Mouse (Mus musculus): ENCODE measurements at regions not wholly inside any gene's neighbourhood (a gene's known extent, or its start where the extent isn't known, plus 50 kb on each side); places are given as distances from the start of the nearest gene placed in this dataset.

- no peak overlapping the region for H3K9ac ChIP-seq (ENCODE audit: control insufficient read depth, low read depth, low read length, poor library complexity, severe bottlenecking)
- no peaks in the 10 kb centered on the region for H3K4me1 ChIP-seq (ENCODE audit: control insufficient read depth in 1 of 2, insufficient read depth in 2 of 2, low read length in 2 of 2)
- H3K27ac ChIP-seq (ENCODE audit: control insufficient read depth, low read depth, low read length) = no peak overlapping the region
- H3K79me2 ChIP-seq (ENCODE audit: control insufficient read depth, insufficient read depth, low read length, poor library complexity) = no peaks in the 10 kb centered on the region
- no peaks in the 10 kb centered on the region for H3K27me3 ChIP-seq (ENCODE audit: control insufficient read depth in 1 of 2, insufficient read depth in 2 of 2, low read length in 2 of 2)
- no peak for TF ChIP-seq BHLHE40 (IDR thresholded peaks at IDR 0.05; ENCODE audit: borderline replicate concordance, low read depth, low read length)
- TF ChIP-seq MAX (IDR thresholded peaks at IDR 0.05; ENCODE audit: low read length) = no peak
- no peak for TF ChIP-seq CHD1 (IDR thresholded peaks at IDR 0.05; ENCODE audit: low read depth, low read length)
- no peak for TF ChIP-seq NRF1 (IDR thresholded peaks at IDR 0.05; ENCODE audit: insufficient read depth, low read depth, low read length, poor library complexity, severe bottlenecking)
- no peak for TF ChIP-seq POLR2AphosphoS5 (IDR thresholded peaks at IDR 0.05; ENCODE audit: borderline replicate concordance, low read depth, low read length)
- no peaks in the 10 kb centered on the region for H3K36me3 ChIP-seq (ENCODE audit: control insufficient read depth in 1 of 2, insufficient read depth in 2 of 2, low read length in 2 of 2)
- DNase-seq (ENCODE audit: low read depth, low spot score) = no peak
- H3K9me3 ChIP-seq (replicated peaks; ENCODE audit: insufficient read depth, low read length) = no peaks in the 10 kb centered on the region
- no peak overlapping the region for H3K4me3 ChIP-seq (ENCODE audit: control insufficient read depth in 1 of 2, insufficient read depth in 1 of 2, low read depth in 2 of 2, low read length in 2 of 2)
Measured at GRCm38 (mm10) chr1:89394471-89394870, 60.1 kb upstream of the Agap1 start.

DNA sequence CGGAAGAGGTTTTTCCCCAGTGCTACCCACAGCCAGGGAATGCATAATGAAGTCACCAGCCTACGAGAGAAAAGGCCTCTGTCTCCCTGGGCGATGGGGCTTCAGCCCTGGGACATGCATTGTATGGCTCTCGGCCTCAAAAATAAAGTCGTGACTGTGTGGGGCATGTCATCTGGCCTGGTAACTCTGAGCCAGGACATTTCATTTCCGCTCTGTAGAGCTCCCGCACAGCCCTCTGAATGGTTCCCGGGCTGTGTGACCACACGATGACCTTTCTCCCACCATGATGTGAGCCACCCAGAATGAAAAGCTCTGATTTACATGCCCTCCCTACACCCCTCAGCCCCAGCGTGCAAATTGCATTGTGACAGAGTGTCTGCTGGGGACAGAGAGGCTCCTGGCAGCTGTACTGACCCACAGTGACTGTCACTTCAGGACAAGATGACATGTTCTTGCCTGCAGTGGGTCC is 53.8 kb upstream of the Agap1 start:
- Histone ChIP-seq H3K36me3 (ENCODE audit: control insufficient read depth in 1 of 2, insufficient read depth in 2 of 2, low read length in 2 of 2) (no peaks in the 10 kb centered on the region), H3K9me3 (replicated peaks; ENCODE audit: insufficient read depth, low read length) (no peaks in the 10 kb centered on the region), H3K27me3 (ENCODE audit: control insufficient read depth in 1 of 2, insufficient read depth in 2 of 2, low read length in 2 of 2) (no peaks in the 10 kb centered on the region), H3K4me3 (ENCODE audit: control insufficient read depth in 1 of 2, insufficient read depth in 1 of 2, low read depth in 2 of 2, low read length in 2 of 2) (no peak overlapping the region), H3K79me2 (ENCODE audit: control insufficient read depth, insufficient read depth, low read length, poor library complexity) (no peaks in the 10 kb centered on the region), H3K4me1 (ENCODE audit: control insufficient read depth in 1 of 2, insufficient read depth in 2 of 2, low read length in 2 of 2) (no peaks in the 10 kb centered on the region), H3K9ac (ENCODE audit: control insufficient read depth, low read depth, low read length, poor library complexity, severe bottlenecking) (no peak overlapping the region), H3K27ac (ENCODE audit: control insufficient read depth, low read depth, low read length) (no peak overlapping the region)
- no peak for DNase-seq (ENCODE audit: low read depth, low spot score)
- TF ChIP-seq CHD2 (IDR thresholded peaks at IDR 0.05; ENCODE audit: low read length) (no peak), JUND (IDR thresholded peaks at IDR 0.05; ENCODE audit: low read depth, low read length) (no peak), MAX (IDR thresholded peaks at IDR 0.05; ENCODE audit: low read length) (no peak), TBP (IDR thresholded peaks at IDR 0.05; ENCODE audit: low read depth, low read length) (no peak)

DNA sequence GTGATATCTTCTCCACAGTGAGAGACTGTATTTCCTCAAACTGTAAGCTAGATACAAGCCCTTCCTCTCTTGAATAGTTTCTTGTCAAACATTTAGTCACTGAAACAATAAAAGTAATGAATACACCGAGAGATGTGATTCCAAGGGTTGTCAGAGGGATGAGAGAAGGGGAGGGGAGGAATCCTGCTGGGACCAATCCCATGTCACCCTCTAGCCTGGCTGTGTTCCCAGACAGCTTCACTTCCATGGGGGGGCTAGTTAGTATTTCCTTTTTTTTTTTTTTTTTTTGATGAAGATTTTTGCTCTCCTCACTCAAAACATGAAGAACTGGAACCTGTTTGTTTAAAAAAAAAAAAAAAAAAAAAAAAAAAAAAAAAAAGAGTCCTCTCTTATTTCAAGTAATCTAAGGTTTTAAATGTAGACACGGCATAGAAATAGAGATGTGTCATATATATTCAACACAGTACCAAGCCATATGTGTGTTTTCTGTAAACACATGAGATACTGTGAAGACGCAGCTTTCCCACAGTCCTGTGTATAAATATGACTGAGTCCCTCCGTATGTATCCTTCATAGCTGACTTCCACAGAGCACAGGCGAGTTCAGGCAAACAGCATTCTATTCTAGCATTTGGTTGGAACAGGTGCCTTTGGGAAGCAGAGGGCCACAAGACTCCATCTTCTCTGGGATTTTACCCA is 51.9 kb upstream of the Agap1 start:
- DNase-seq (ENCODE audit: low read depth, low spot score) = no peak
- no peaks in the 10 kb centered on the region for H3K9me3 ChIP-seq (replicated peaks; ENCODE audit: insufficient read depth, low read length)
- H3K27me3 ChIP-seq (ENCODE audit: control insufficient read depth in 1 of 2, insufficient read depth in 2 of 2, low read length in 2 of 2) = no peaks in the 10 kb centered on the region
- no peak overlapping the region for H3K27ac ChIP-seq (ENCODE audit: control insufficient read depth, low read depth, low read length)
- no peaks in the 10 kb centered on the region for H3K4me1 ChIP-seq (ENCODE audit: control insufficient read depth in 1 of 2, insufficient read depth in 2 of 2, low read length in 2 of 2)
- TF ChIP-seq MYC (IDR thresholded peaks at IDR 0.05; ENCODE audit: low read depth, low read length) (no peak), ETS1 (IDR thresholded peaks at IDR 0.05; ENCODE audit: low read depth, low read length) (no peak), POLR2A (IDR thresholded peaks at IDR 0.05; ENCODE audit: control insufficient read depth in 1 of 2, insufficient read depth in 1 of 2, low read depth in 1 of 2, low read length in 2 of 2, poor library complexity in 1 of 2) (no peak), TCF12 (IDR thresholded peaks at IDR 0.05; ENCODE audit: low read depth, low read length) (no peak), E2F4 (IDR thresholded peaks at IDR 0.05; ENCODE audit: borderline replicate concordance, low read depth, low read length) (no peak), POLR2AphosphoS2 (IDR thresholded peaks at IDR 0.05; ENCODE audit: low read length) (no peak), ELF1 (IDR thresholded peaks at IDR 0.05; ENCODE audit: low read depth, low read length) (no peak), KAT2A (conservative IDR thresholded peaks at IDR 0.05; ENCODE audit: low read depth, low read length) (no peak), MYB (IDR thresholded peaks at IDR 0.05; ENCODE audit: low read depth, low read length) (no peak), MAFK (IDR thresholded peaks at IDR 0.05; ENCODE audit: borderline replicate concordance, low read depth, low read length) (no peak), MXI1 (IDR thresholded peaks at IDR 0.05; ENCODE audit: low read depth, low read length) (no peak), MAZ (IDR thresholded peaks at IDR 0.05; ENCODE audit: low read depth, low read length) (no peak), USF1 (IDR thresholded peaks at IDR 0.05; ENCODE audit: low read depth, low read length) (no peak), MAX (IDR thresholded peaks at IDR 0.05; ENCODE audit: low read length) (no peak), ZC3H11A (IDR thresholded peaks at IDR 0.05; ENCODE audit: low read depth, low read length) (no peak), CTCF (IDR thresholded peaks at IDR 0.05 in 2 of 3, conservative IDR thresholded peaks at IDR 0.05 in 1 of 3; ENCODE audit: control insufficient read depth in 1 of 3, insufficient read depth in 1 of 3, low read depth in 2 of 3, low read length in 3 of 3, poor library complexity in 1 of 3, severe bottlenecking in 1 of 3) (no peak), ZKSCAN1 (IDR thresholded peaks at IDR 0.05; ENCODE audit: low read depth, low read length) (no peak), HCFC1 (IDR thresholded peaks at IDR 0.05; ENCODE audit: low read depth, low read length) (no peak)
- no peaks in the 10 kb centered on the region for H3K36me3 ChIP-seq (ENCODE audit: control insufficient read depth in 1 of 2, insufficient read depth in 2 of 2, low read length in 2 of 2)
- no peak overlapping the region for H3K9ac ChIP-seq (ENCODE audit: control insufficient read depth, low read depth, low read length, poor library complexity, severe bottlenecking)
- no peaks in the 10 kb centered on the region for H3K79me2 ChIP-seq (ENCODE audit: control insufficient read depth, insufficient read depth, low read length, poor library complexity)
- no peak overlapping the region for H3K4me3 ChIP-seq (ENCODE audit: control insufficient read depth in 1 of 2, insufficient read depth in 1 of 2, low read depth in 2 of 2, low read length in 2 of 2)
